ENCODE assay signal across 8 mouse cellular contexts in the genomic region with DNA sequence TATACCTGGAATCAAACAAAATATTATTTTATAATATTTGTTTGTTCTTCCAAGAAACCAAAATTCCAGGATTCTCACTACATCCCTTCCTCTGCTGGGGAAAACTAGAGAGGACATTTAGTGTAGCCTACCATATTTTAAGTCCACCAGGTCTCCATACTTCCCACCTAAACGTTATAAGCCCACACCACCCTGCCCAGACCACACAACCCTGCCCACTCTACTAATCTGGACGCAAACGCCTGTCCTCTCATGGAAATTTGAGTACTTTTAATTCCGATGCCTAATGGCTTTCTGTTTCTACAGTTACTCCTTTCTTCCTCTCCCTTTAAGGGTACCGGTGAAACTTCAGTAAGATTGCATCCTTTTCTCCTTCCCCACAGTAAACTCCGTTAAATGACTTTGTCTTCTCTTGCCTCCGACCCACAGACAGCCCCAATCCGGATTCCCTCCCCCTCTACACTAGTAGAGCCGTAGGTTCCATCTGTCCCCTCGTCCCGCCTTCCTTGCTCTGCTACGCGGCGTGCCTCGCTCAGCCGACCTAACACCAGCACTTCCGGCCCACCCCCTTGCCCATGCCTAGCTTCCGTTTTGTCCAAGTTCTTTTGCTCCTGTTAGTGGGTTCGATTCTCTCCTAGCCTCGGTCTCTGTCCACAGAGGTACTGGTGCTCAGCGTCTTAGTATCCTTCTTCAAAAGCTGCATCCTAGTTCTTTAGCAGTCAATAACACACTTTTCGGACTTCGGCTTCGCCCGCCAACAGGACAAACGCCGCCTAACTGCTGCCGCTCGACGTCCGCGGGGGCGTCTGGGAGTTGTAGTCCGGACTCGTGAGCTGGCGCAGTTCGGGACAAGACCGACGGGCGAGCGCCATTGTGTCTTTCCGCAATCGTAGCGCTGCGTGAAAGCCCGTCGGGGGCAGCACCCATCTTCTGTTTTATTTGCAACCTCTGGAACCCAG. TPM values are rescaled to one million over a fixed set of nuclear protein-coding genes. Genes with fewer than 3 reads are reported as not detected.
DNase-seq lines count a peak whose midpoint lies in the region; ATAC-seq and TF ChIP-seq lines count a peak whose summit lies in the region.

A gene (plus strand): TSS at position 600 of the 959 bp plus-strand sequence.

- H3K79me2 ChIP-seq in heart, adult 2 months (replicated peaks; ENCODE audit: control insufficient read depth, insufficient read depth, low read length), result no peaks in the 10 kb centered on the region

- H3K27me3 ChIP-seq in embryonic facial prominence, embryonic 14.5 days (replicated peaks; ENCODE audit: control insufficient read depth, insufficient read depth, low read length), result no peaks in the 10 kb centered on the region
- no peaks in the 10 kb centered on the region for H3K27me3 ChIP-seq in heart, adult 2 months (ENCODE audit: control insufficient read depth, insufficient read depth, low read length)
- no peaks in the 10 kb centered on the region for H3K27me3 ChIP-seq in limb, embryonic 13.5 days
- H3K27me3 ChIP-seq in midbrain, embryonic 16.5 days (ENCODE audit: control insufficient read depth, insufficient read depth, low read depth, low read length), result no peaks in the 10 kb centered on the region

- peak within 1 kb of the TSS; percentile 76 for H3K9ac ChIP-seq in embryonic facial prominence, embryonic 14.5 days (ENCODE audit: low read depth, low read length)
- peak within 1 kb of the TSS; percentile 74 for H3K9ac ChIP-seq in heart, adult 2 months (ENCODE audit: low read depth, low read length)
- H3K9ac ChIP-seq in limb, embryonic 13.5 days, result peak within 1 kb of the TSS; percentile 74
- peak within 1 kb of the TSS; percentile 71 for H3K9ac ChIP-seq in midbrain, embryonic 16.5 days (ENCODE audit: low read depth, low read length)

- H3K36me3 ChIP-seq in embryonic facial prominence, embryonic 14.5 days (ENCODE audit: control insufficient read depth, insufficient read depth, low read length), result peaks cover 35% of the 10 kb centered on the region
- peaks cover 19% of the 10 kb centered on the region for H3K36me3 ChIP-seq in heart, adult 2 months (ENCODE audit: control insufficient read depth, insufficient read depth, low read length)
- peaks cover 34% of the 10 kb centered on the region for H3K36me3 ChIP-seq in limb, embryonic 13.5 days
- peaks cover 25% of the 10 kb centered on the region for H3K36me3 ChIP-seq in midbrain, embryonic 16.5 days (ENCODE audit: control insufficient read depth, insufficient read depth, low read length)

- peaks cover 3% of the 10 kb centered on the region; the same call in 1 of the 2 replicates for H3K4me1 ChIP-seq in embryonic facial prominence, embryonic 14.5 days (ENCODE audit: control insufficient read depth, insufficient read depth, low read length)
- peaks cover 2% of the 10 kb centered on the region; the same call in 1 of the 2 replicates for H3K4me1 ChIP-seq in heart, adult 2 months (ENCODE audit: control insufficient read depth, insufficient read depth, low read length)
- H3K4me1 ChIP-seq in limb, embryonic 13.5 days, result no peaks in the 10 kb centered on the region
- H3K4me1 ChIP-seq in midbrain, embryonic 16.5 days (ENCODE audit: control insufficient read depth, insufficient read depth, low read length), result peaks cover 4% of the 10 kb centered on the region; the same call in 1 of the 2 replicates

- H3K4me3 ChIP-seq in embryonic facial prominence, embryonic 14.5 days (ENCODE audit: low read depth, low read length), result peak within 1 kb of the TSS; percentile 66
- peak within 1 kb of the TSS; percentile 62 for H3K4me3 ChIP-seq in heart, adult 2 months
- H3K4me3 ChIP-seq in limb, embryonic 13.5 days, result peak within 1 kb of the TSS; percentile 62
- H3K4me3 ChIP-seq in midbrain, embryonic 16.5 days (ENCODE audit: low read depth, low read length), result peak within 1 kb of the TSS; percentile 65

- peak; percentile 87 for DNase-seq in 3T3-L1 (ENCODE audit: low read depth, low spot score)
- DNase-seq in adrenal gland, postnatal 4 days (ENCODE audit: low spot score in 2 of 2), result peak; percentile 68 to 78
- peak; percentile 96 for DNase-seq in embryonic facial prominence, embryonic 14.5 days (ENCODE audit: low spot score)
- DNase-seq in heart, adult 2 months, result peak; percentile 93 to 94
- peak; percentile 85 to 89 for DNase-seq in kidney, adult 8-10 months
- peak; percentile 86 to 94 for DNase-seq in spleen, postnatal 10 days (ENCODE audit: low spot score in 2 of 2)

- H3K9me3 ChIP-seq in embryonic facial prominence, embryonic 14.5 days (ENCODE audit: control insufficient read depth, low read length), result peaks cover 45% of the 10 kb centered on the region
- peaks cover 35% of the 10 kb centered on the region for H3K9me3 ChIP-seq in limb, embryonic 13.5 days
- peaks cover 3% of the 10 kb centered on the region for H3K9me3 ChIP-seq in midbrain, embryonic 16.5 days (replicated peaks; ENCODE audit: control insufficient read depth, low read length, poor library complexity, severe bottlenecking)

- WGBS in embryonic facial prominence, embryonic 14.5 days, result 3% methylated on average over 47 of the region's 47 CpGs
- 2% methylated on average over 47 of the region's 47 CpGs for WGBS in heart, adult 2 months
- 3% methylated on average over 47 of the region's 47 CpGs for WGBS in limb, embryonic 13.5 days
- WGBS in midbrain, embryonic 16.5 days, result 4% methylated on average over 47 of the region's 47 CpGs

- intact Hi-C loops in heart, adult 2 months (cut with DNase I), result loop anchor here (2.0 to 10.0 kb wide), 7 partner anchors 16 to 360 kb away; a partner anchor contains a TSS

- H3K27ac ChIP-seq in embryonic facial prominence, embryonic 14.5 days (replicated peaks; ENCODE audit: low read depth, low read length), result peak within 1 kb of the TSS; percentile 80
- H3K27ac ChIP-seq in heart, adult 2 months, result peak within 1 kb of the TSS; percentile 96
- H3K27ac ChIP-seq in limb, embryonic 13.5 days, result peak within 1 kb of the TSS; percentile 52; the same call in 1 of the 2 replicates
- H3K27ac ChIP-seq in midbrain, embryonic 16.5 days (ENCODE audit: low read length), result peak within 1 kb of the TSS; percentile 62

- peak; percentile 75 for TF ChIP-seq POLR2A in heart, adult 2 months (IDR thresholded peaks at IDR 0.05; ENCODE audit: insufficient read depth, low read depth, low read length)

- TF ChIP-seq CTCF in heart, adult 2 months (IDR thresholded peaks at IDR 0.05), result peak; percentile 56

- ATAC-seq in embryonic facial prominence, embryonic 14.5 days (ENCODE audit: low read depth), result peak; percentile 98
- ATAC-seq in limb, embryonic 13.5 days (ENCODE audit: low FRiP score, low read depth), result peak; percentile 97
- ATAC-seq in midbrain, embryonic 16.5 days, result peak; percentile 96

- H3K4me2 ChIP-seq in embryonic facial prominence, embryonic 14.5 days (ENCODE audit: low read depth, low read length), result peak within 1 kb of the TSS; percentile 72
- peak within 1 kb of the TSS; percentile 63 for H3K4me2 ChIP-seq in limb, embryonic 13.5 days (replicated peaks)
- H3K4me2 ChIP-seq in midbrain, embryonic 16.5 days (ENCODE audit: low read length), result peak within 1 kb of the TSS; percentile 74

- TF ChIP-seq EP300 in heart, adult 2 months (IDR thresholded peaks at IDR 0.05; ENCODE audit: insufficient read depth, low read depth, low read length), result peak; percentile 52; the same call in 1 of the 2 replicates

RNA-seq across cellular contexts. Expression of the gene that starts here (rescaled TPM):
- total RNA-seq in adrenal gland, postnatal 4 days (2021), result 10 to 100 TPM; 34.2 to 35.4 TPM
- 34.2 and 38.0 TPM in 2 replicates for polyA plus RNA-seq in embryonic facial prominence, embryonic 14.5 days (2014; fragmentation: Nextera tagmentation; extraction: Ambion mirVana)
- 10 to 100 TPM; 15.9 to 18.0 TPM for total RNA-seq in heart, adult 2 months (2021)
- polyA plus RNA-seq in heart, adult 2 months (2012; rRNA removed), result 4.9 and 9.6 TPM in 2 replicates
- polyA plus RNA-seq in limb, embryonic 13.5 days (2015; fragmentation: Nextera tagmentation; extraction: Ambion mirVana), result 38.8 and 43.6 TPM in 2 replicates
- polyA plus RNA-seq in midbrain, embryonic 16.5 days (2015; fragmentation: Nextera tagmentation; extraction: Ambion mirVana), result 30.1 and 30.6 TPM in 2 replicates

Comparison
In these comparisons a context has a peak if more than half of its experiments do, and no peak if none do; other contexts are left out.
1. Peak in every context shown above with its lines: DNase-seq, ATAC-seq, H3K4me3 ChIP-seq and H3K27ac ChIP-seq.